Mouse (Mus musculus) adrenal gland, adult 2 months (tissue): ENCODE data around the gene Gm3776. TPM values are rescaled to one million over a fixed set of nuclear protein-coding genes. Genes with fewer than 3 reads are reported as not detected.
"Not testable (repeated sequence)": the region's sequence is repeated elsewhere in the genome, so short reads cannot be mapped to it uniquely, and the experiment has no call there.

Experiments
- DNase-seq: peaks from one replicate; pipeline ENCODE4 v3.0.0; 2021
- long read RNA-seq: library from polyadenylated mRNA; stranded (forward); transcript quantifications from one replicate; pipeline ENCODE4 v2.0.0, GENCODE M21; 2021
- polyA plus RNA-seq: library from polyadenylated mRNA; depleted of rRNA; stranded (reverse); fragments of >200 nt; gene quantifications from 2 replicates; pipeline ENCODE4 v1.2.3, GENCODE M21; 2012; rRNA removed
- total RNA-seq, 2 experiments: library from RNA; stranded (reverse); gene quantifications; 2 replicates each; pipeline ENCODE4 v1.2.3; 2021

Gm3776 gene
- total RNA-seq (not detected), polyA plus RNA-seq (not detected in 2 replicates)
- long read RNA-seq: 0 reads

DNA sequence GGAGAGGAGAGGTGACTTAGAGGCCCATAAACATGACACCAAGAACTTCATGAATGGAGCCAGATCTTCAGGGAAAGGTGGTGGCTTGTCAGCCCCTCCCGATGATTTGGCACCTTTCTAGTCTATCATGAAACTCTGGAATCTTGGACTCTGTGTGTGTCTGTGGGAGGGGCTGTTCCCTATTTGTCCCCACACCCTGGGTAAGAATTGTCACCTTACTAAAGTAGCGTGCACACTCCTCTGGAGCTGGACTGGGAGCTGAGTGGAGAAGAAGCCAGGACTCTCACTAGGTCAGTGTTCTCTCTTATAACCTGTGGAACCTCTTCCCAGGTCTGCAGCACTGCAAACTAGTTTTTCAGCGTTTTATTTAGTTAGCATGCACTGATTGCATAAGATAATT, at the start of gene Gm3776:
Gene Gm3776 (plus strand): TSS at position 216 of the 400 bp plus-strand sequence.
- DNase-seq: not testable (repeated sequence)

DNA sequence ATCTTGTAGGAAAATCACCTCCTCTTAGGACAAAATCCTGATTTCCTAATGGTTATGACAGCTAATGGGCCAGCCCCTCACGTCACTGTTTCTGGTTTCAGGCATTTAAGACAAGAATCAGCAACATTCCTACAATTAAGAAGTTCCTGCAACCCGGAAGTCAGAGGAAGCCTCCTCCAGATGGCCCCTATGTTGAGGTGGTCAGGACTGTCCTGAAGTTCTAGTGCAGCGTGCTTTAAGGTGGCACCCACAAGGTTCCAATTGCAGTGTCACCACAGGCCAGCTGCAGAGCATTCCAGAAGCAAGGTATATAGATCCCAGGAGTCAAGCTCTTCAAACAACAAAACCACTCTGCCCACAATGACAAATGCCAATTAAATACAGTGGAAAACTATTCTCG, 48.0 kb upstream of the Gm3776 start:
- DNase-seq: no peak

DNA sequence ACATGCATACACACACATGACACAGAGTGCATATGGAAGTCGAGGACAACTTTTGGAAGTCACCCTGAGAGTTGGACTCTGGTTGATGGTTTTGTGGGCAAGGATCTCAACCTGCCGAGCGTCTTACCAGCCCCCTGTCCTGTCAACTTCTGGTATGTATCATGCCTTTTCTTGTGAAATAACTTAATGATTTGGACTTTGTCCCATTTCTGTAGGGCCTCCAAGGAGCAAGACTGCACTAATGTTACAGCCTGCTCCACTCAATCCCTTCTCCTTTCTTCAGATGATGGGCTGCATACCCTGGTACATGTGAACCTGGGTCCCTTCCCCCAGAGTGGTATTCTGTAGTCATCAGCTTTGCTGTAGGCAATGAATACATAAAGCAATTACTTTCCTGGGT, 46.9 kb upstream of the Gm3776 start:
- DNase-seq: no peak

DNA sequence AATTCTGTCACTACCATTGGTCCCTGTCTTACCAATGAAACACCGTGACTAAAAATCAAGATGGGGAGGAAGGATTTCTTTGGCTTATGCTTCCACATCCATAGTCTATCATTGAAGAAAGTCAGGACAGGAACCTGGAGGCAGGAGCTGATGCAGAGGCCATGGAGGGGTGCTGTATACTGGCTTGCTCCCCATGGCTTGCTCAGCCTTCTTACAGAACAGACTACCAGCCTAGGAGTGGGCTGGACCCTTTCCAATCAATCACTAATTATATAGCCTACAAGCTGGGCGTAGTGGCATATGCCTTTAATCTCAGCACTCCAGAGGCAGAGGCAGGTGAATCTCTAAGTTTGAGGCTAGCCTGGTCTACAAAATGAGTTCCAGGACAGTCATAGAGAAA, 46.1 kb upstream of the Gm3776 start:
- DNase-seq: no peak

DNA sequence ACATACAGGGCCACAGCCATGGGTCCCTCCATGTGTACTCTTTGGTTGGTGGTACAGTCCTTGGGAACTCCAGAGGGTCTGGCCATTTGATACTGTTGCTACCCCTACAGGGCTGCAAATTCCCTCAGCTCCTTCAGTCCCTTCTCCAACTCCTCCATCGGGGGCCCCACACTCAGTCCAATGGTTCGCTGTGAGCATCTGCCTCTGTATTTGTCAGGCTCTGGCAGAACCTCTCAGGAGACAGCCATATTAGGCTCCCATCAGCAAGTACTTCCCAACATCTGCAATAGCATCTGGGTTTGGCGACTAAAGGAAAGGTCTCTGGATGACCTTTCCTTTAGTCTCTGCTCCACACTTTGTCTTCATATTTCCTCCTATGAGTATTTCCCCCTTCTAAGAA, 45.4 kb upstream of the Gm3776 start:
- no peak for DNase-seq

DNA sequence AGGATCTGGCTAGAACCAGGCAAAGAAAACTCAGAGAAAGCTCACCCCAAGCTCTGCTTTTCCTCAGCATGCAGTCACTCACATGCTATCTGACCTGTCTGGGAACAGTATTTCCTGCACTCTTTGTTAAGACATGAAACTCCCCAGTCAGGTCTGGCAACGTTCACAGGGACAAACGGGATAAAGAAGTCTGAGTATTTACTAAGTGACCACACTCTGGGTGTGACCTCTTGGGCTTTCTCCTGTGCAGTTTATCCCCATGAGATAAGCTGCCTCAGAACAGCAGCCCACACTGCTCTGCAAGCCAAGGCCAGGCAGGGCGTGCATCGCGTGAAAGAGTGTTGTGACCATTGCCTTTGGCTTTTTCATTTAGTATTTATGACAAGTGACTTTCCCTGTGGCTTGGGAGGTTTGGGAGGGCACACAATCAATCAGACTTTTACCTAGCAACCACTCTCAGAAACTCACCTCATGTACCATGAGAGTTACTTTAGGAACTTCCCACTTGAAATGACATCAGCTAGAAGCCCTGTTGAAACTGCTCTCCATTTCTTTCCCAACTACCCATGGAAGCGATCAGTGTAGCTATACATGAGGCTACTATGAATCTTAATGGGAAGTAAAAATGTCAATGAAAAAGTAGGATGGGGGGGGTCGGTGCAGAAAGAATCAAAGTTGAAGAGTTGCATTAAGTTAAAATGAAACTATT, 44.4 kb upstream of the Gm3776 start:
- DNase-seq: peak; percentile 25

DNA sequence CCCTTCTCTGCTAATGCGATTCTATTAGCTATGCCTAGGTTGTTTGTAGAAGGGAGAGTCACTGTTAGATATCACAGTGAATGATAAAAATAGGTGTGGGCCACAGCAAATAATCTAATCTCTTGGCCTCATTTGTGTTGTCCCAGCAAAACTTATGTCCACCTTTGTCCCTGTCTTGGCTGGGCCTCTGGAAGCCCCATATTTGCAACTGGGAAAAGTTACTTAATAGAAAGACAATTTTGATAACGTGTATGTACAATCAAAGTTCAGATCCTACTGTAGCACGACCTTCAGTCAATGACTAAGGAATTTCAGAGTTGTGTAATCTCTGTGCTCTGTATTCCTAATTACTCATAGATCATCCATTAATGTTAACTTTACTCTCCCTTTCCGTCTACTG, 39.9 kb upstream of the Gm3776 start:
- peak; percentile 22 for DNase-seq

DNA sequence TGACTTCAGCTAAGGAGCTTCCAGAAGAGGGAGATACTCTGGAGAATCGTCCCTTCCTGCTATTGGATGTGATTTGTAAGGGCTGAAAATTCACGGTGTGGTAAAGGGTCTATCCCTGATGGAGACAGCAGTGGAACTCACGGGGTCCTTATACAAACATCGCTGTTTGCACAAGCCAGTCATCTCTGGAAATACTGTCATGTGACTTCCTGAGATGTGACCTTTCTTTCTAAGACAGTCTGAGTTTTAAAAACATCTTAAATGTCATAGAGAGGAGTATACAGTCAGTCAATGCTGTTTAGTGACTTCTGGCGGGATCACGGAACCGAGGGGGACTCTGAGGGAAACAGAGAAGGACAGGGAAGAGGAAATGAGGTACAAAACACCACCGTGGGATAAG, 34.3 kb upstream of the Gm3776 start:
- DNase-seq: no peak

DNA sequence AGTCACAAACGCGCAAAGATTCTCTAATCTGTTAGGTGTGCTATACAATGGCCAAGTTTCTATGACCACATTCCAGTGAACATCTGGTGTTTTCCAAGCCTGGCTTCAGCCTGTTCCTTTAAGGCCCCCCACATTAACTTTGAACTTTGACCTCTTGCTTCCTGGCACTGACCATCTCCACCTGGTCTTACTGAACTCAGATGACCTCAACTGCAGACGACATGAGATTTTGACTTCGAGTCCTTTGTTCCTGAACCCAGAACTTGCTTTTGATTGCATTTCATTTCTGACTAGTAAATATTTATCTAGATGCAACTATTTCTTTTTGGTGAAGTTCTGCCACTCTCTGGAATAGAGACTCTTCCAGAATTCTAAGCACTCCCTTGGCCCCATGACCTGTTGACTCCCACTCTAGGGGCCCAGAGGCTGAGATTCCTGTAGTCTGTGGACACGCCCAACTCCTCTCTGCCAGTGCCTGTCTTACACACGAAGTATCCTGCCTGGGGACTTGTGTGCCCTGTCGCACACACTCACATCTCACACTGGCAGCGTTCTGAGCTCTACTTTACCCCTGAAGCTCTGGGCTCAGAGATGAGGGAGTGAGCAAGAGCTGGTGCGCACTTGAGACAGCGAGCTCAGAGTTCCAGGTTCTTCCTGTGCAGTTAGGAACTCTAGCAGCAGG, 33.6 kb upstream of the Gm3776 start:
- no peak for DNase-seq

DNA sequence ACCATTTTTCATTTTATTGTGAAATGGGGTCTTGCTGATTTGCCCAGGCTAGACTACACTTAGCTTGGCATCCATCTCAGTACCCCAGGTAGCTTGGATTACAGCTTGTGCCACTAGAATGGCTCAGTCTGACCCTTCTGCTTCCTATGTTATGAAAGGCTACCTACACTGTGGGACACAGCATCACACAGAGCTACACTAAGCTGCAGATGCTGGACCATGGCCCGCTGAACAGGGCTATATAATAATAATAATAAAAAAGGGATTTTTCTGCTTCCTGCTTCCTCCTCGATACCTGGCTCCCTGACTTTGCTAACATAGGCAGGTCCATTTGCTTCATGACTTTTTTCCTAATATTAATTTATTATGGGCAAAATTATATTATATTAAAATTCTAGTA, 32.5 kb upstream of the Gm3776 start:
- DNase-seq: no peak

DNA sequence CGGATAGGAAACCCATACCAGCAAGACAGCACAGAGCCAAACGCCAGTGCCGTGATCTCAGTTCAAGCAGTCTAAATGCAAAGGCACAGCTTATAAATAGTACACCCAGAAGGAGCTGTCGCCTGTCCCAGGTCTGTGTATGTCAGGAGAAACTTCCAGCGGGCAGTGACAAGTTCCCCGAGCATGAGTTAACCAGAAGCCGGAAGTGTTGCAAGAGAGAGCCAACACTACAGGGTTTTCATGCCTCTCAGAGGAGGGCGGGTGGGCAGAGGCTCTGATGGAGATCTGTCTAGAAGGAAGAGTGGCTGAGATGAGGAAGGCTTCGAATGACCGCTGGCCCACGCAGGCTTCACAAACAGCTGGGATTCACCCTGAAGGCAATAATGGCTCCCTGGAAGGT, 31.6 kb upstream of the Gm3776 start:
- no peak for DNase-seq

DNA sequence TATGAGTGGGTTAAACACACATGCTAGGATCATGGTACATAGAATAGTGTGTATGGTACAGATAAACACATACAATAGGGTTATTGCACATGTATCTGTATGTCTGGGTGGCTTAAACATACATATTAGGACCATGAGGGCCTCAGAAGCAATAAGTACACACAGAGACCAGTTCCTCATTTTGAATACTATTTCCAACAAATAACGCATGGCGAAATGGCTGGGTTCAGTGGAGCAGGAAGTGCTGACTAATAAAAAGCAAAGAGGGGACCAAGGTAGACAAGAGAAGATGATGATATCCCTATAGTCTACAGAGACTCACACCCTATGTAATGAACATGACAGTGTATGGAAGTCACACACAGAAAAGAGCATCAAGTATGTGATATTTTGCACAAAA, 28.8 kb upstream of the Gm3776 start:
- DNase-seq: no peak

DNA sequence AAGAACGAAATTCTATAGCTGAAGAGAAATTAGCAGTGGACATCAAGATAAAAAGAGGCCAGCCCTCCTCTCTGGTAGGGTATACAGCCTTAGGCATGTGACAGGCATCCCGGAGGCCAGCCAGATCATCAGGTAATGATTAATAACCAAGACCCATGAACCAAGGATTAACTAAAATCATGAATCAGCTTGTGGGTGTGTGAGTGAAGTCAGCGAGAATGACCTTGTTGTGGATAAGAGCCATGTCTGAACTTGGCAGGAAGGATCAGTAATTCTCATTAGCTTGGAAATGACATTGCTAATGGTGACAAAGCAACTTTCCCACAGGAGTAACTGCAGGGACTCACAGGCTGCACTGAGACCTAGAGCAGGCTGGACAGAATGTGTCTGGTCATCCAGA, 27.3 kb upstream of the Gm3776 start:
- DNase-seq: peak; percentile 69

DNA sequence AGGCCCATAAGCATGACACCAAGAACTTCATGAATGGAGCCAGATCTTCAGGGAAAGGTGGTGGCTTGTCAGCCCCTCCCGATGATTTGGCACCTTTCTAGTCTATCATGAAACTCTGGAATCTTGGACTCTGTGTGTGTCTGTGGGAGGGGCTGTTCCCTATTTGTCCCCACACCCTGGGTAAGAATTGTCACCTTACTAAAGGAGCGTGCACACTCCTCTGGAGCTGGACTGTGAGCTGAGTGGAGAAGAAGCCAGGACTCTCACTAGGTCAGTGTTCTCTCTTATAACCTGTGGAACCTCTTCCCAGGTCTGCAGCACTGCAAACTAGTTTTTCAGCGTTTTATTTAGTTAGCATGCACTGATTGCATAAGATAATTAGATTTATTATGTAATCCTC, 26.5 kb upstream of the Gm3776 start, which contains the start of gene Gsta1:
Gene Gsta1 (plus strand): TSS at position 196 of the 400 bp plus-strand sequence.
- DNase-seq: not testable (repeated sequence)

DNA sequence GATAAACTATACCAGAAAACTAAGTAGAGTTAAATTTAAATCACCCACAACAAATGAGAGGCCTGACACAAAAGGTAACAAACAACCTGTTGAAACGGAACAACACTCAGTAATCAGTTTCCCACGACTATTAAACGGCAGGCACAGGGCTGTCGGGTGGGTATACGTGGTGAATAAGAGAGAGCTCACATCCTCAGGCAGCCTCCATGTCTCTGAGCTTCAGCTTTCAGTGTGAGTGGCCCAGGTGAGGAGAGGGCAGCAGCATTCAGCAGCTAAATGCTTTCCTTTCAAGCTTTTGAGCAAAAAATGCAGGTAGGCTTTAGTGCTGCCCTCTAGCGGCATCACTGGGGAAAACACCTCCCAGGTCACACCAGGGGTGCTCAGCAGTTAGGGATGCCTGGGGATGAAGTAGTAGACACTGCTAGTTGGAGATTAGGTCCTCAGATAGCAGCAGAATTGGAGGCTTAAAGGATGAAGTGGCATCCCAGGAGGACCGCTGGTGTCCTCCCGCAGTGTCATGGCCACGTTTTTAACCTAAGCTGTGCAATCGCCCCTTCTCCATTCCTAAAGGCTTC, 23.7 kb upstream of the Gm3776 start:
- DNase-seq: not testable (repeated sequence)

DNA sequence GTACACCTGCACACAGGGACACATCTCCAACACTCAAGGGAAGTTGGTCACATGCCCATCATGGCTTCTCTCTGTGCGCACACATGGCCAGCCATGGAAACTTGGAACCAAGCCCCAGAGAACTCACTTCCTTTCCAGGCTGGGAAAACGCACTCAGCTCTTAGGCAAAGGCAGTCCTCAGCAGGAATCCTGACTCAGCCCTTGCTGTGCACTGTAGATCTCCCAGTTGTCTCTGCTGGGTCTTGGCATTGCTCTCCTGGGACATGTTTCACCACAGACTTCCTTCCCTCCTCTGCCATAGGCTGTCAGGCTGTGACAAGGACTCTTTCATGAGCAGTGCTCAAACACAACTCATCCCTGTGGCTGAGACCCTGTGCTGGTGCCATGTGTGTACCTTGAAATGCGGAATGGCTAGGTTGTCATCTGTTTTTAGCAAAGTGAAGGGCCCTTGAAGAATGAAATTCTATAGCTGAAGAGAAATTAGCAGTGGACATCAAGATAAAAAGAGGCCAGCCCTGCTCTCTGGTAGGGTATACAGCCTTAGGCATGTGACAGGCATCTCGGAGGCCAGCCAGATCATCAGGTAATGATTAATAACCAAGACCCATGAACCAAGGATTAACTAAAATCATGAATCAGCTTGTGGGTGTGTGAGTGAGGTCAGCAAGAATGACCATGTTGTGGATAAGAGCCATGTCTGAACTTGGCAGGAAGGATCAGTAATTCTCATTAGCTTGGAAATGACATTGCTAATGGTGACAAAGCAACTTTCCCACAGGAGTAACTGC, 1.1 kb upstream of the Gm3776 start:
- peak; percentile 58 for DNase-seq

DNA sequence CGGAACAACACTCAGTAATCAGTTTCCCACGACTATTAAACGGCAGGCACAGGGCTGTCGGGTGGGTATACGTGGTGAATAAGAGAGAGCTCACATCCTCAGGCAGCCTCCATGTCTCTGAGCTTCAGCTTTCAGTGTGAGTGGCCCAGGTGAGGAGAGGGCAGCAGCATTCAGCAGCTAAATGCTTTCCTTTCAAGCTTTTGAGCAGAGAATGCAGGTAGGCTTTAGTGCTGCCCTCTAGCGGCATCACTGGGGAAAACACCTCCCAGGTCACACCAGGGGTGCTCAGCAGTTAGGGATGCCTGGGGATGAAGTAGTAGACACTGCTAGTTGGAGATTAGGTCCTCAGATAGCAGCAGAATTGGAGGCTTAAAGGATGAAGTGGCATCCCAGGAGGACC, 2.8 kb downstream of the Gm3776 start:
- DNase-seq: peak; percentile 44

DNA sequence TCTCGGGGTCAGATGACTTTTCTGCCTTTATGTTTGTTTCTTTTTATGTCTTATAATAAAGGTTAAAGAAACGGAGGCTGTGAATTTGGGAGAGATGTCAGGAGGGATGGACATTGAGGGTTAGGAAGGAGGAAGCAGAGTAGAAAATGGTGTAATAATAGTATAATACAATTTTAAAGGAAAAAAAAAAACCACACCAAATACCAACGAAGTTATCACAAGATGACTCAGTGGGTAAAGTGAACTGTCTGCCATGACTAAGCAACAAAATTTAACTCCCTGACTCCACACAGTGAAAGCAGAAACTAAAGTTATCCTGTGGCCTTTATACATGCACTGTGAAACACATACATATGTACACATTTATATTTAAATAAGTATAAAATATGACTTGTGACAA, 14.0 kb downstream of the Gm3776 start:
- not testable (repeated sequence) for DNase-seq

DNA sequence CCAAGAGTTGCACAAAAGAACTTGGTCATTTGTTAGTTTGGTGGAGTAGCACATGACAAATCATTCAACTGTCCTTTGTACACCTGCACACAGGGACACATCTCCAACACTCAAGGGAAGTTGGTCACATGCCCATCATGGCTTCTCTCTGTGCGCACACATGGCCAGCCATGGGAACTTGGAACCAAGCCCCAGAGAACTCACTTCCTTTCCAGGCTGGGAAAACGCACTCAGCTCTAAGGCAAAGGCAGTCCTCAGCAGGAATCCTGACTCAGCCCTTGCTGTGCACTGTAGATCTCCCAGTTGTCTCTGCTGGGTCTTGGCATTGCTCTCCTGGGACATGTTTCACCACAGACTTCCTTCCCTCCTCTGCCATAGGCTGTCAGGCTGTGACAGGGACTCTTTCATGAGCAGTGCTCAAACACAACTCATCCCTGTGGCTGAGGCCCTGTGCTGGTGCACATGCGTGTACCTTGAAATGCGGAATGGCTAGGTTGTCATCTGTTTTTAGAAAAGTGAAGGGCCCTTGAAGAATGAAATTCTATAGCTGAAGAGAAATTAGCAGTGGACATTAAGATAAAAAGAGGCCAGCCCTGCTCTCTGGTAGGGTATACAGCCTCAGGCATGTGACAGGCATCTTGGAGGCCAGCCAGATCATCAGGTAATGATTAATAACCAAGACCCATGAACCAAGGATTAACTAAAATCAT, 25.2 kb downstream of the Gm3776 start:
- peak; percentile 57 for DNase-seq

DNA sequence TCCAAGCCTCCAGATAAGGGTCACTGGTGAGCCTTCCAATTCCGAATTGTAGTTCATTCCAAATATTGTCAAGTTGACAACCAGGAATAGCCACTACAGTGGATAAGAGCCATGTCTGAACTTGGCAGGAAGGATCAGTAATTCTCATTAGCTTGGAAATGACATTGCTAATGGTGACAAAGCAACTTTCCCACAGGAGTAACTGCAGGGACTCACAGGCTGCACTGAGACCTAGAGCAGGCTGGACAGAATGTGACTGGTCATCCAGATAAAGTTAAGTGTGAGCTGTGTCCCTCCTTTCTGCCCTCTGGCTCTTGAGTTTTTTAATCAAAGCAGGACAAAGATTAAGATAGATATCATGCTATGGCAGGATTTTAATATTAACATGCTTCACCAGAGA, 32.1 kb downstream of the Gm3776 start:
- not testable (repeated sequence) for DNase-seq

DNA sequence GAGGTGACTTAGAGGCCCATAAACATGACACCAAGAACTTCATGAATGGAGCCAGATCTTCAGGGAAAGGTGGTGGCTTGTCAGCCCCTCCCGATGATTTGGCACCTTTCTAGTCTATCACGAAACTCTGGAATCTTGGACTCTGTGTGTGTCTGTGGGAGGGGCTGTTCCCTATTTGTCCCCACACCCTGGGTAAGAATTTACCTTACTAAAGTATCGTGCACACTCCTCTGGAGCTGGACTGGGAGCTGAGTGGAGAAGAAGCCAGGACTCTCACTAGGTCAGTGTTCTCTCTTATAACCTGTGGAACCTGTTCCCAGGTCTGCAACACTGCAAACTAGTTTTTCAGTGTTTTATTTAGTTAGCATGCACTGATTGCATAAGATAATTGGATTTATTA, 32.8 kb downstream of the Gm3776 start, which contains the start of gene Gm10639:
Gene Gm10639 (plus strand): TSS at position 201 of the 400 bp plus-strand sequence.
- not testable (repeated sequence) for DNase-seq

DNA sequence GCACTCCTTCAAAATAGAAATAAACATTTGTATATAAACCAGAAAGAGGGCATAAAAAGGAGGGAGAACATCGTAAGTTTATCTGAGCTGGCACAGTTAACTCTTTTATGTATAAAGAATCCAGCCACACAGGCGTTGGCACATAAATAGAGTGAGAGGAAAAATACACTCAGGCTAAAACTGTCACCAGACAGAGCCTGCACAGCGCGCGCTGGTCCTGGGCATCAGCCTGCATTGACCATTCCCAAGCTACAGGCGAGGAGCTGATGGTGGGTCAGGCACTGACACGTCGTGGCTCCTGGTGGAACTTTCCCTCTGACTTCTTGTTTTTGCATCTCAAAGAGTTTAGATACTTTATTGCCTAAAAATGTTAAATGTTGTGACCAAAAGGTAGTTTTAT, 35.5 kb downstream of the Gm3776 start:
- not testable (repeated sequence) for DNase-seq
